Mouse (Mus musculus) intestine, postnatal 0 days (tissue): ENCODE data around the gene Mitf. TPM values are rescaled to one million over a fixed set of nuclear protein-coding genes. Genes with fewer than 3 reads are reported as not detected.

Source experiments
- ATAC-seq: fragments of 200-750 bp; cut with Nextera tagmentation; 2 replicates; pipeline ENCODE4 v1.8.0; 2017; ENCODE audit warnings: mild to moderate bottlenecking, moderate TSS enrichment, moderate library complexity
- H3K27ac ChIP-seq: fragments of 300-500 bp; sonication (generic); 2 replicates; pipeline ENCODE4 v1.5.1; 2014; ENCODE audit warnings: mild to moderate bottlenecking, low read depth, low read length, moderate library complexity
- H3K27me3 ChIP-seq: fragments of 300-500 bp; sonication (generic); replicated peaks from 2 replicates; pipeline ENCODE4 v1.6.1; 2014; ENCODE audit warnings: low read length, mixed read lengths; ENCODE audit not compliant: control insufficient read depth, insufficient read depth
- H3K36me3 ChIP-seq: fragments of 300-500 bp; sonication (generic); 2 replicates; pipeline ENCODE4 v1.6.1; 2014; ENCODE audit warnings: mild to moderate bottlenecking, moderate library complexity; ENCODE audit not compliant: control insufficient read depth, insufficient read depth
- H3K4me1 ChIP-seq: fragments of 300-500 bp; sonication (generic); replicated peaks from 2 replicates; pipeline ENCODE4 v1.6.1; 2014; ENCODE audit warnings: antibody characterized with exemption, low read length, mixed read lengths; ENCODE audit not compliant: control insufficient read depth, insufficient read depth
- H3K4me2 ChIP-seq: fragments of 300-500 bp; sonication (generic); replicated peaks from 2 replicates; pipeline ENCODE4 v1.6.1; 2014; ENCODE audit warnings: low read depth, mild to moderate bottlenecking, moderate library complexity
- H3K4me3 ChIP-seq: fragments of 300-500 bp; sonication (generic); 2 replicates; pipeline ENCODE4 v1.5.1; 2014; ENCODE audit warnings: low read depth, low read length
- H3K9ac ChIP-seq: fragments of 300-500 bp; sonication (generic); 2 replicates; pipeline ENCODE4 v1.6.1; 2014; ENCODE audit warnings: mild to moderate bottlenecking, low read depth, low read length
- H3K9me3 ChIP-seq: fragments of 300-500 bp; sonication (generic); 2 replicates; pipeline ENCODE4 v1.6.1; 2016; ENCODE audit warnings: mixed run types; ENCODE audit not compliant: control insufficient read depth
- CTCF ChIP-seq: sonication (generic); IDR thresholded peaks from 2 replicates; pipeline ENCODE4 v1.5.1; 2016; ENCODE audit warnings: low read depth, mild to moderate bottlenecking, control low read depth, antibody characterized with exemption, moderate library complexity
- WGBS: fragments of 180-500 bp; shearing (Covaris S2); extraction: QIAGEN DNeasy Blood & Tissue Kit; methylation state at CpG from one replicate; pipeline ENCODE4 v1.1.7; 2014; 5-methylcytosine and 5-hydroxymethylcytosine counted together
- polyA plus RNA-seq: library from polyadenylated mRNA; unstranded; fragments of >200 nt; fragmentation: Nextera tagmentation; extraction: Ambion mirVana; gene quantifications from 2 replicates; pipeline ENCODE4 v1.2.1, GENCODE M21; 2015

The Mitf gene
- polyA plus RNA-seq, 1 experiment from 2014 or later = 0.74 TPM

DNA sequence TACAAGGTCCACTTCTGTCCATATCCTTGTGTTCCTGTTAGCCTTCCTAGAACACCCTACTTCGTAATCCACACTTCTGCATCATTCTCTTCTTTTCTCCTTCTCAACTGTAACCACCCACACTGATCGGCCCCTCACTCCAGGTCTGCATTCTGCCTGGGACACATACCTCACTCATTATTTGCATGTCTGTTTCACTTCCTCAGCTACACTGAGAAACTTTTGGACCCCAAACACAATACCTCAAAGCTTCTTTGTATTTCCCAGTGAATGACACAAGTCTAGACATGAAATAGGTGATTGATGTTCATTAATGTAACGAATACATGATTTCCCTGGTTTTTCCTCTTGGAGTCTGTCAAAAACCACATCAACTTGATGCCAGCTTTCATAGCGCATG, 259.6 kb downstream of the Mitf start:
- no peaks in the 10 kb centered on the region for H3K27me3 ChIP-seq
- H3K9me3 ChIP-seq = no peaks in the 10 kb centered on the region
- no peak overlapping the region for H3K27ac ChIP-seq
- no peak for ATAC-seq
- H3K4me1 ChIP-seq = no peaks in the 10 kb centered on the region
- 84% methylated on average over 4 of the region's 4 CpGs for WGBS
- no peak overlapping the region for H3K4me3 ChIP-seq
- no peak overlapping the region for H3K9ac ChIP-seq
- H3K4me2 ChIP-seq = no peak overlapping the region
- no peak for TF ChIP-seq CTCF
- H3K36me3 ChIP-seq = no peaks in the 10 kb centered on the region

Other genes with a start within 250 kb of the Mitf start
- gene Frmd4b, start 189.5 kb upstream of the Mitf start, polyA plus RNA-seq = 5.1 and 5.7 TPM in 2 replicates